Mouse (Mus musculus): ENCODE data around the gene Soga1.

Gene Soga1

GRCm38 (mm10) chr2:157035371-157035770 is 43.7 kb downstream of the Soga1 start:
- DNase-seq: no peak

DNA sequence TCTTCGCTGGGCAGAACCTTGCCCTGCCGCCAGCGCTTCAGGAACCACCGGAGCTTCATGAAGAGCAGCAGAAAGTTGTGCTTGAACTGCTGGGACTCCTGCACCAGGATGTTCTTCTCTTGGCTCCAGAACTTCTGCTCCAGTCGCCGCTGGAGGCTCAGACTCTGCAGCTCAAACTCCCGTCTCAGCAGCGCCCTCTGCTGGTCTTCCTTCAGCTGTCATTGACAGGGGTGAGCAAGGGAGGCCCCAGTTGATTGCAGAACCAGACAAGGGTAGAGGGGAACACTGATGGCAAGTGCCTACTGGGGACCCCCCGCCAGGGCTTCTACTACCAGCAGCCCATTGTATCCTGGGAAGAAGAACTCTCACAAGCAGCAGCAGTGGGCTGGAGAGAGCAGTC is 48.2 kb downstream of the Soga1 start:
- peak; percentile 75 to 83 for DNase-seq

DNA sequence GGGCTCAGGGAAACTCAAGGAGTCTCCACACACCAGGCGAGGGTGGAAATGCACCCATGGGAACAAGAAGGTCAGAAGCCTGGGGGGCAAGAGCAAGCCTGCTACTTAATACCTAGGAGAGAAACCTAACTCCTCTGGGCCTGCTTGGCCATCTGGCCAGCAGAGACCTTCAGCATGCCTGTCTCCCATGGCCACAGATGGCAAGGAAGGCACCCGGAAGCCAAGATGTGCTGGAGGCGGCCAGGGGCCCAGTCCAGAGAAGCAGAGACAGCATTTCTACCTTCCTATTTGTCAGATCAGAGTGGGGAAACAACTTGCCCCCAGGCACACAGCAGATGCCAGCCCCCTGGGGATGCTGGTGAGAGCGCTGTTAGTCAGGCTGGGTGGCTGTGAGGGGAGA is 50.8 kb downstream of the Soga1 start:
- DNase-seq: no peak

GRCm38 (mm10) chr2:157027106-157028008 is 51.7 kb downstream of the Soga1 start:
- DNase-seq: no peak

DNA sequence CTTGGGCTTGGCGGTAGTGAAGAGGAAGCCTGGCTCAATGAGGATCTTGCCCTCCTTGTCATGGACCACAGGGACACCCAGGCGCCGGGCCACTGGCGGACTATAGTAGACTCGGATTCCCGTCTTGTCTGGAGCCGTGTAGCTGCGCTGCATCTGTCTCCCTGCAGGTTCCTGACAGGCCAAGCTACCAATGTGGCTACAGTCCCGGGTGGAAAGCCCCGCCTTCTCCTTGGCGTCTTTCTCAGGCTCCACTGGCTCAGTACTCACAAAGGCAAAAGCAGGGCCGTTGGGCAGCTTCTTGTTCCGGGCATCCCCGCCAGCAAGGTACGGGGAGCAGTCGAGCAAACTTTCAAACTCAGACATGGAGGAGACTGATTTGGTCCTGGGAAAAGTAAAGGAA is 57.9 kb downstream of the Soga1 start:
- DNase-seq: no peak

GRCm38 (mm10) chr2:157019228-157019627 is 59.8 kb downstream of the Soga1 start:
- no peak for DNase-seq

DNA sequence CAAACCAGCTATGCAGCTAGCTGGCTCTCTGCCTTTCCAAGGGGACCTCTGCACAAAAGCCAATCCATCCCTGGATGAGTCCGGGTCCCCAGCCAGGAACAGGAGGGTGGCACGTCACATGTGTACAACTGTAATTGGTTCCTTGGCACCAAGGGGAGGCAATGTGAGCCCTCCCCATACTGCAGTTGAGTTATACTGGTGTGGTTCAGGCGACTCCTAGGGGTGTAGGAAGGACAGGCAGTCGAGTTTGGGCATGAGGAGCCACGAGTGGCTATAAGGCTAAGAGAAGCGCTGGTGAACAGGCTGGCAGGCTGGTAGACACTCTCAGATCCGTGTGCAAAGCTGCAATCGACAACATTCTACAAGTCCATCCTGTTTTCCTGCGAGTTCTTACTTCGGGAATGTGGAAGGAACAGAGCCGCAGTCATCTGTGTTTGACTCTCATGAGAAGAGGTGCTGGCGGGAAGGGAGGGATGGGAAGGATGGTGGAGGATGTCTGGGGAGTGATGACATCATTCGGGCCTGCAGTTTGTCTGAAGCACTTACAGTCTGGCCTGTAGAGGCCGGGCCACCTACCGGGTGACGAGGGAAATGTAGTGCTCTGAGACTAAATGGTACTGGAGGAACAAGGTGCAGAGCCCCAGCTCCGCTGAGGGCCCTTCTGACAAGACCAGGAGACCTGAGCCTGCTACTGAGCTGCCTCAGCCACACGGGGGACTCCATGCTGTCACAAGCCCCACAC is 62.4 kb downstream of the Soga1 start:
- no peak for DNase-seq

DNA sequence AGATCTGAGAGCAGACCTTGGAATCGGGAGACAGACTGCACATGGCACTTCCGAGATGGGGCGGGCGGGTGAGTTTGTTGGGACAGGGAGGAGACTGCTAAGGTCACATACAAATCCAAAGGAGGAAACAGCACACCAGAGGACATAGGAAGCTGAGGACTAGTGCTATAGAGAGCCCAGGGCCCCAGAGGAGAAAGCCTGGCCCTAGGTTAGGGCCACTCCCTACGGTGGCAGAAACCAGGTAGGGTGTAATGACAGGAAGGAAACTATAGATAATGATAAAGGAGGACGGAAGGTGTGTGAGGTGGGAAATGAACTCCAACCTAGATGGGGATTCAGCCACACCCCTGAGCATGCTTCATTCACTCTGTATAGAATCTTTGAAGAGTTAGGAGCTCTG is 66.7 kb downstream of the Soga1 start:
- no peak for DNase-seq

GRCm38 (mm10) chr2:157010634-157011310 is 68.3 kb downstream of the Soga1 start:
- DNase-seq: no peak

DNA sequence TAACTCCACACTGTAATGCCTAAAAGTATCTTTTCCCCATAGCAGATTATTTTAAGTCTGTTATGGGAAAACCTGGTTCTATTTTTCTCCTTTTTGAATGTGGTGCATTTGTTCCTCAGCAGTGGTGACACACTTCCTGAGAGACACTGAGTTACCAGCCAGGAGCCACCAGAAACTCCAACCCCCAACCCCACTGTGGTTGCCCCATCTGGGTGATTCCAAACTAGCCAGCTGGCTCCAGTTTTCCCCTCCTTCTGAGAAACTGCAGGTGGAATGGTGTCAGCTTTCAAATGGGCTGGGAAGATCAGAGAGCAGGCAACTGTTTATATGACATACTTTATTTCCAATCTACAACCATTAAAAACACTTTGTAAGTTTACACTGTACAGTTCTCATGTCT is 68.9 kb downstream of the Soga1 start:
- peak in 1 of 2 experiments; percentile 34 for DNase-seq

GRCm38 (mm10) chr2:157008509-157008908 is 70.5 kb downstream of the Soga1 start:
- no peak for DNase-seq

DNA sequence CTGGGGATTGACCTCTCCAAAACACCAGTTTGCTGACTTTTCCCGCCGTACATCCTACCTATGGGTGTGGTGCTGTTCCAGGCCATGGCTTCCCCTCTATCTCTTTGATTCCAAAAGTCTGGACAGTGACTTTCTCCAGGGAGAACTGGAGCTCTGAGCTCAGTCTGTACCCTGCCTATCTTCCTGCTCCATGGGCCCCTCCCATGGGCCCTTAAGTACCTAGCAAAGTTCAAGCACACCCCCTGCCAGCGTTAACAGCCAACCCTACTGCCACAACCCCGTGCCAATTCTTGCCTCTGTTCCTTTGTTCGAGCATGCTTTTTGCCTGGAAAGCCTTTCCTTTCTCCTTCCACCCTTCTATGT is 71.8 kb downstream of the Soga1 start:
- DNase-seq: no peak

DNA sequence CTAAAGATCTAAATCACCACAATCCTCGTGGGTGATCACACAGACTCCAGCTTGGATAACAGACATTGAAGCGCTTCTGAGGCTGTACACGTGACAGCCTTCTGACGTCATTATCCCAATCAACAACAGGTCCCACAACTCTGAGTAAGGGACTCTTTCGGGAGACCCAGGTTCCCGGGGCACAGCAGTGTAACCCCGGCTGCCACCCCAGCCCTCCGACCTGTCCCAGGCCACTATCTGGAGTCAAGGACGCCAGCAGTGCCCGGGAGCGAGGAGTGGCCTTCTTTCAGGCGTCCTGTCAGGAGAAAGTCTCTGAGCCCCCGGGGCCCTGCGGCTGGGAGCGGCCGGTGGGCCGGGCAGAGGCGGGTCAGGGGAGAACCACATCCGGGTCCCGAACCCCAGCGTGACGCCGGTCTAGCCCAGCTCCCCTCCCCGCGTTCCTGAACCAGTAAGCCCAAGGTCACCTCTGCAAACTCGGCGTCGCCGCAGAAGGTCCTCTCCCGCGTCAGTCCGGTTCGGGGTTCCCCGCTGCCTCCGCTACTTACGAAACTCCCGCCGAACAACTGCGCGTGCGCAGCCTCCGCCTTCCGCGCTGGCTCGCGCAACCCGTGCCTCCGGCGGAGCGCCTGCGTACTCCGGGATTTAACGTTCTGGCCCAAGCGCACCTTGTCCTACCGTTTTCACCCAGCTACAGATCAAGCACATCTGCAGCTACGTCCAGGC is 72.4 kb downstream of the Soga1 start, which contains the start of gene Dsn1:
Gene Dsn1 (minus strand): TSS at position 644 of the 723 bp plus-strand sequence.
- peak; percentile 89 for DNase-seq

GRCm38 (mm10) chr2:157002321-157002720 is 76.7 kb downstream of the Soga1 start:
- DNase-seq: no peak

GRCm38 (mm10) chr2:156998263-156998662 is 80.8 kb downstream of the Soga1 start:
- DNase-seq: no peak

DNA sequence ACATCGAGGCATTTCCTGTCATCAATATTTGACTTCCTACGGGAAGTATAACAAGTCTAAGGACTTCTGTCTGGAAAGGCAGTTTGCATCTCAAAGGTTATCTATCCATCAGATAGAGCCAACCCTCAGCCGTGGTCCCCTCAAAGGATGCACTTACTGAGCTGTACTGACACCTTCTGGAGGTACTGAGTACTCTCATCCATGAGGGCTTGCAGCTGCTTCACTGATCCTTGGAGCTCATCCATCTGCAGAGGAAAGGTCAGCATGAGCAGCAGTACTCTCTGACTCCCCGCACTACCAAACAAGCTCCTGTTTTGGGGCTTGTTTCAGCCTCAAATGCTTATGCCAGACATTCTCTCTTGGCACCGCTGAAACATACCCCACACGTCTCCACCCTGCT is 82.5 kb downstream of the Soga1 start:
- DNase-seq: peak in 1 of 2 experiments; percentile 28

- peak; percentile 97 to 98 for DNase-seq
Observed at GRCm38 (mm10) chr2:156991470-156992319, 87.4 kb downstream of the Soga1 start, which contains the start of gene Ndrg3. Ndrg3 (minus strand) TSS chr2:156992056.

GRCm38 (mm10) chr2:156990727-156991431 is 88.2 kb downstream of the Soga1 start:
- peak in 1 of 2 experiments; percentile 29 for DNase-seq

GRCm38 (mm10) chr2:156987316-156987715 is 91.7 kb downstream of the Soga1 start:
- DNase-seq: no peak

DNA sequence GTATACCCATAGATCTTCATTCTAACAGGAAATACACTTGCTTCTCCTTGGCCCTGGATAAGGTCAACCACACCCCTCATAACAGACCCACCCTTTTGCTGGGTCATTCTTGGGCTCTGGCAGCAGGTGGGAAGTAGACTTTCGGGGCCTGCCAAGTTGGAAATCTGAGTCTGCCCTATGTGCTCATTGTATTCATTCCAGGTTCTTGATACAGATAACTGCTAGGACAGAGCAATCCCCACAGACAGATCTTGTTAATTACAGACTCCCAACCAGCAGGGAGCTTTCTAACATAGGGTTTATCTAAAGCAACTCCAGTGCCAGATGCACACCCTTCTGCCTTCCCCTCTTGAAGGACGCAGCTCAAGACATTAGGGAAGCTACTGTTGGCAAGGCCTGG is 96.2 kb downstream of the Soga1 start:
- DNase-seq: peak; percentile 28 to 53

DNA sequence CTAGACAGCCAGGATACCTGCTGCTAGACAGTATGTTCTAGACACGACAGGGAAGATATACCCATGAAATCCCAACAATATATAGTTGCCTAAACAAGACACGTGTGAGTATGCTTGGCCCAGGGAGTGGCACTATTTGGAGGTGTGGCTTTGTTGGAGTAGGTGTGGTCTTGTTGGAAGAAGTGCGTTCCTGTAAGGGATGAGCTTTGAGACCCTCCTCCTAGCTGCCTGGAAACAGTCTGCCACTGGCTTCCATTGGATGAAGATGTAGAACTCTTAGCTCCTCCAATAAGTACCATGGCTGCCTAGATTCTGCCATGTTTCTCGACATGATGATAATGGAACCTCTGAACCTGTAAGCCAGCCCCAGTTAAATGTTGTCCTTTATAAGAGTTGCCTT is 97.8 kb downstream of the Soga1 start:
- no peak for DNase-seq
